Mouse (Mus musculus) layer of hippocampus, adult 2 months (tissue): ENCODE results near the gene Nectin4. TPM values are rescaled to one million over a fixed set of nuclear protein-coding genes. Genes with fewer than 3 reads are reported as not detected.

Experiments used
- DNase-seq, 2 experiments: peaks; one replicate each; pipeline ENCODE4 v3.0.0; 2022; ENCODE audit warnings: low spot score in 2 of 2
- H3K27ac ChIP-seq: fragments of 200-600 bp; 2 replicates; pipeline ENCODE4 v1.8.1; 2022
- H3K4me3 ChIP-seq: fragments of 200-600 bp; 2 replicates; pipeline ENCODE4 v1.8.1; 2022; ENCODE audit warnings: mild to moderate bottlenecking
- CTCF ChIP-seq: fragments of 200-600 bp; conservative IDR thresholded peaks from 2 replicates; pipeline ENCODE4 v1.8.1; 2022; ENCODE audit warnings: antibody characterized with exemption, mild to moderate bottlenecking, moderate library complexity
- total RNA-seq, 2 experiments: library from RNA; stranded (reverse); gene quantifications; 2 replicates each; pipeline ENCODE4 v1.2.3; 2021

The Nectin4 gene
- total RNA-seq, 2 experiments from 2014 or later: 5.1 to 6.1 TPM

DNA sequence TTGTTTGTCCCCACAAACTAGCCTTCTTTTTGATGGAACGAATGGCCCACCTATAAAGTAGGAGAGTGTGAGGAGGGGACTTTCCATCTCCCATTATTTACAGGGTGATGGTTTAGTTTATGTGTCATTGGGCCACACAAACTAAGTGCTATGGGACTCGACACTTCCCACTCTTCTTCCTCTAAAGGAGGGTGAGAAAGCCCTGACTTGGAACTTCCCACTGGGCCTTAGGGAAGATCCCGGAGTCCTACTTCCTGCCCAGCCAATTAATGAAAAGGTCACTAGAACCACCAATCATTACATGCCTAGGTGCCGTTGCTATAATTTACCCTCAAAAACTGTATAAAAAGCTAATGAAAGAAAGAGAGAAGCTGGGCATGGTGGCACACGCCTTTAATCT lies 62.3 kb downstream of the Nectin4 start:
- DNase-seq: no peak
- Histone ChIP-seq H3K4me3 (no peak overlapping the region), H3K27ac (no peak overlapping the region)
- TF ChIP-seq CTCF: no peak

DNA sequence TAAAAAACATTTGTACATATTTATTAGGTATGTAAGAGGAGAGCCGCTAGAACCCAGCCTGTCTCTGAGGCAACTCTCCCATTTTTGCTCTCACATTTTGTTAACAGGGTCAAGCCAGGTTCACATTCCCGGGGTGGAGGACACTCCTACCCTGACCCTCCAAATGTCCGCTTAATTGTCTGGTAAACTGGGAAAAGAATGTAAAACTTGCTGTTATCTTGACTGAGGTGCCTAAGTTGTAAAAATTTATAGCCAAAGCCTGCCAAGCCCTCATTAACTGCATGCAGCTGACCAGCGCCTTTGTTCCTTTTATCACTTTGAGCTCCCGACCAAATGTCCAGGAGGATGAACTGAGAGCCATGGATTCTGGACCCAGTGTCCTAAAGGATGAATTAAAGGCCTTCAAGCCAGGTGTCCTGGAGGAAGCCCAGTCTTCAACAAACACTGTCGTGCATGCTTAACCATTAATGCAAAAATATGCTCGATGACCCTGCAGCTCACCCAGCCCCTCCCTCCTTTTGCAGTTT lies 65.5 kb downstream of the Nectin4 start:
- Histone ChIP-seq H3K4me3 (no peak overlapping the region), H3K27ac (no peak overlapping the region)
- DNase-seq: no peak
- TF ChIP-seq CTCF: no peak

DNA sequence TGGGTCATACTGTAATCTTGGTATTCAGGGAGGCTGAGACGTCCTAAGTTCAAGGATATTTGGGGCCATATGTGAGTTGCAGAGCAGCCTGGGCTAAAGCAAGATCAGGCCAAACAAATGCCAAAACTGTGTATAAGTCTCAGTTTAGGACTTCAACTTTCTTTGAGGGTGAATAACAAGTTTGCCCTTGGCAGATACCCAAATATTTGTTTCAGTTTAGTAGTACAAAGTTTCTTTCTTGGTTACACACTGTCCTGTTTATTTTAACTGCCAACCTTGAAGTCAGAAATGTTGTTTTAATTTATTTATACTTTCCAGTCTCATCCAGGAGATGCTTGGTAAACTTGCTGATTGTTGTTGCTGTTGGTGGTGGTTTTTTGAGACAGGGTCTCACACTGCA lies 66.1 kb downstream of the Nectin4 start:
- no peak for TF ChIP-seq CTCF
- no peak overlapping the region for H3K27ac ChIP-seq
- DNase-seq: no peak
- no peak overlapping the region for H3K4me3 ChIP-seq

DNA sequence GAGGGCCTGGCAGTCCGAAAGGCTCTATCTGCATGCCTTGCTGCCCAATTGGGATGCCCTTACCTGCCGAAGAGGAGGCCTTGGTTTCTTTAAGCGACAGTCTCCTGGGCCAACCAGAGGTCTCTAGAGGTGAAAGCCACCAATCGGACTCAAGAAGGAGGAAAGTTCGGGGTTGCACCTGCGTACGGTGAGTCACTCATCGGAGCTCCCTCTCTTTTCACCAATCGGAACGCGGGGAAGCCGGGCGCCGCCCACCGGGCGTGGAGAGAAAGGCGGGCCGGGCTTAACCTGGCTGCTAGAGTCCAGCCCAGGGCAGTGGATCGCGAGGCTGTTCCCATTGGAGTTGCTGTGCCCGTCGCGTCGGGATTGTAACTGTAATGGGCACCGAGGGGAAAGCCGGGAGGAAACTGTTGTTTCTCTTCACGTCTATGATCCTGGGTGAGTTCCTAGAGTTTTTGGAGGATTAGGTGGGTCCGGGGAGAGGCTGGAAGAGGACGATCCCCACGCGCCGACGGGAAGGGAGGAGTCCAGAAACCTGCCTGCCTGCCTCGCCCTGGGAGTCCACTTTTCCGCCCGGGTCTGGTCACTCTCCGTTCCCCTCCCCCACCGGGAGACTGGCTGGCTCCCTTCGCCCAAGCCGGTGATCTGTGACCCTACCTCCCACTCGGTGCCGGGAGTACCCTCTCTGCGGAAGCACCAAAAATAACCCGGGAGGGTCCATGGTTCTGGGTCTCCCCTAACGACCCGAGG lies 67.5 kb downstream of the Nectin4 start, which contains the start of gene F11r:
Gene F11r (plus strand): TSS at position 272 of the 750 bp plus-strand sequence.
- no peak for DNase-seq
- H3K27ac ChIP-seq: peak within 1 kb of the TSS; percentile 59; the same call in 1 of the 2 replicates

More for the DNA sequence above, 67.5 kb downstream of the Nectin4 start, which contains the start of gene F11r:
- TF ChIP-seq CTCF: peak; percentile 50
- H3K4me3 ChIP-seq: peak within 1 kb of the TSS; percentile 52

Other genes with a start within 250 kb of the Nectin4 start
- gene Sdhc, start 219.5 kb upstream of the Nectin4 start, total RNA-seq: 100 to 1,000 TPM; 185 to 201 TPM
- gene Mpz, start 219.4 kb upstream of the Nectin4 start, total RNA-seq: not detected
- gene Pcp4l1, start 173.8 kb upstream of the Nectin4 start, total RNA-seq: 10 to 100 TPM; 40.4 to 40.9 TPM
- under 1 TPM in 1 of 2 experiments, not detected in 1; 0.15 TPM for gene Nr1i3, start 156.1 kb upstream of the Nectin4 start, total RNA-seq
- gene Tomm40l, start 147.6 kb upstream of the Nectin4 start, total RNA-seq: 10 to 100 TPM; 70.8 to 76.7 TPM
- gene Apoa2, start 145.0 kb upstream of the Nectin4 start, total RNA-seq: 1 to 10 TPM; 1.2 to 1.9 TPM
- gene Fcer1g, start 135.7 kb upstream of the Nectin4 start, total RNA-seq: 10 to 100 TPM; 14.9 to 17.2 TPM
- gene Adamts4, start 119.7 kb upstream of the Nectin4 start, total RNA-seq: 10 to 100 TPM in 1 of 2 experiments, 1 to 10 TPM in 1; 9.6 to 10.9 TPM
- 100 to 1,000 TPM; 254 to 273 TPM for gene Ndufs2, start 118.7 kb upstream of the Nectin4 start, total RNA-seq
- gene B4galt3, start 99.8 kb upstream of the Nectin4 start, total RNA-seq: 10 to 100 TPM; 73.1 to 79.3 TPM
- gene Ppox, start 88.9 kb upstream of the Nectin4 start, total RNA-seq: 10 to 100 TPM; 31.2 to 42.1 TPM
- 10 to 100 TPM; 61.9 to 76.6 TPM for gene Usp21, start 82.1 kb upstream of the Nectin4 start, total RNA-seq
- gene Ufc1, start 75.1 kb upstream of the Nectin4 start, total RNA-seq: 100 to 1,000 TPM; 105 to 113 TPM
- gene Dedd, start 41.0 kb upstream of the Nectin4 start, total RNA-seq: 10 to 100 TPM; 36.1 to 37.4 TPM
- gene Nit1, start 24.5 kb upstream of the Nectin4 start, total RNA-seq: 10 to 100 TPM; 42.8 to 45.9 TPM
- gene Pfdn2, start 24.4 kb upstream of the Nectin4 start, total RNA-seq: 100 to 1,000 TPM; 154 to 163 TPM
- gene Klhdc9, start 9.3 kb upstream of the Nectin4 start, total RNA-seq: 1 to 10 TPM; 7.7 to 8.7 TPM
- gene Arhgap30, start 18.9 kb downstream of the Nectin4 start, total RNA-seq: 1 to 10 TPM; 1.9 to 2.2 TPM
- gene Usf1, start 41.2 kb downstream of the Nectin4 start, total RNA-seq: 100 to 1,000 TPM; 126 to 128 TPM
- 1 to 10 TPM; 4.1 to 5.6 TPM for gene Tstd1, start 48.8 kb downstream of the Nectin4 start, total RNA-seq
- 1 to 10 TPM; 5.7 to 6.9 TPM for gene F11r, start 67.4 kb downstream of the Nectin4 start, total RNA-seq
- 1 to 10 TPM; 6.2 to 7.2 TPM for gene Alyref2, start 133.4 kb downstream of the Nectin4 start, total RNA-seq
- not detected for gene Itln1, start 165.2 kb downstream of the Nectin4 start, total RNA-seq
- not detected for gene Cd244a, start 189.1 kb downstream of the Nectin4 start, total RNA-seq
- not detected for gene Ly9, start 237.3 kb downstream of the Nectin4 start, total RNA-seq